Mouse (Mus musculus): ENCODE data around the gene Bcl2. TPM values are rescaled to one million over a fixed set of nuclear protein-coding genes. Genes with fewer than 3 reads are reported as not detected.
"Not testable (repeated sequence)": the region's sequence is repeated elsewhere in the genome, so short reads cannot be mapped to it uniquely, and the experiment has no call there.

Bcl2 gene
- polyA plus RNA-seq, 1 experiment from 2014 or later = 15.1 TPM

DNA sequence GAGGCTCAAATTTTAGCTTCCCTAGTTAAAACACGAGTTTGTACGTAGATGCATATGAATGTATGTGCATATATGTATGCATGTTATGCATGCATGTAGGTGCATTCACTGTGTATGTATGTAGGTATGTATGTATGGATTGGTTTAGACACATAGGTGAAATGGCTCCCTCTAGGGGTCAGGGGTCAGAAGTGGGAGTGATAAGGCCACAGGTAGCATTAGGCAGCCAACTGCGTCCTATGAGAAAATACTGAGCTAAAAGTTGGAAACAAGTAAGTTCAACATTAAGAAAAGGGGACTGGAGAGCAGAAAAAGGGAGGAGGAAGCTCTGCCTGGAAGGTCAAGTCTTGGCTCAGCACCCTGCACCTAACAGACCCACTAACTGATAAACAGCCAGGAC, 24.0 kb upstream of the Bcl2 start:
- no peak for ATAC-seq (ENCODE audit: low FRiP score)
- 91% methylated on average over 3 of the region's 3 CpGs for WGBS
- no peak overlapping the region for H3K4me2 ChIP-seq

DNA sequence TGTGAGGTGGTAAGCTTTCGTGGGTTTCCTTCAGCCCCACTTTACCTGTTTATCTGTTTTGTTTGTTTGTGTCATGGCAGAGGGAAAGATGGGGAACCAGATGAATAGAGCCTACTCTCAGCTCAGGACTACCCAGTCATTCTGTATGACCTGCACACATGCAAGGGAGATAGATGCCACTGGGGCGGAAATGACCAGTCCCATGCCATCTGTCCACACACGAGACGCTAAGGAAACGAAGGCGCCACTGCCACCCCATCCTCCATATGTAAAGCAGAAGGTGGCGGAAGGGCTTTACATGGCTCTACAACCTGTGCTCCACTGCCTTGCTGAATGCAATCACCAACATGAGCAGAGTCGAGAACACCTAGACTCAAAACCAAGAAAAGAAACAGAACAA, 22.1 kb upstream of the Bcl2 start:
- 93% methylated on average over 8 of the region's 8 CpGs for WGBS
- no peaks in the 10 kb centered on the region for H3K9me3 ChIP-seq
- peaks cover 41% of the 10 kb centered on the region for H3K36me3 ChIP-seq
- no peak overlapping the region for H3K4me3 ChIP-seq
- no peak overlapping the region for H3K9ac ChIP-seq
- no peak overlapping the region for H3K27ac ChIP-seq
- H3K27me3 ChIP-seq = no peaks in the 10 kb centered on the region
- H3K4me2 ChIP-seq = no peak overlapping the region
- no peak for ATAC-seq (ENCODE audit: low FRiP score)
- no peaks in the 10 kb centered on the region for H3K4me1 ChIP-seq (replicated peaks)

More for the DNA sequence above, 24.0 kb upstream of the Bcl2 start:
- H3K9ac ChIP-seq = no peak overlapping the region
- H3K27ac ChIP-seq = no peak overlapping the region
- no peaks in the 10 kb centered on the region for H3K4me1 ChIP-seq (replicated peaks)
- no peak overlapping the region for H3K4me3 ChIP-seq
- H3K27me3 ChIP-seq = no peaks in the 10 kb centered on the region
- peaks cover 49% of the 10 kb centered on the region for H3K36me3 ChIP-seq
- H3K9me3 ChIP-seq = no peaks in the 10 kb centered on the region

DNA sequence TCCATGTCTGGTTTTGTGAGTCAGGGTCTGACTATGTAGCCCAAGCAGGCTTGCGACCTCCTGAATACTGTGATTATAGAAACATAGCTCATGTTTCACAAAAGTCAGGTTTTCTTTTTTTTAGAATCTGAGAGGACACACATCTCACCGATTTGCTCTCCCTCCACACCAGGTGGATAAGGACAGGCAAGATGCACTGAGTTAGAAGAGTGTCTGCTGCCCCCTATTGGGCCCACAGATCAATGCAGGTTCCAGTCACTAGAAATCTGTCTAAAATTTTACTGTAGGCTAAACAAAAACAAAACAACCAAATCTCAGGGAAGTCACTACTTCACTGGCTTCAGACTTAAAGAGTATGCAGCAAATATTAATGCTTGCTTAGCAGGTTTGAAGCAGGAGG, 21.5 kb upstream of the Bcl2 start:
- no peaks in the 10 kb centered on the region for H3K27me3 ChIP-seq
- H3K9ac ChIP-seq = no peak overlapping the region
- 63% methylated on average over 2 of the region's 2 CpGs for WGBS
- no peak overlapping the region for H3K4me2 ChIP-seq
- H3K36me3 ChIP-seq = peaks cover 35% of the 10 kb centered on the region
- H3K4me3 ChIP-seq = no peak overlapping the region
- no peak overlapping the region for H3K27ac ChIP-seq
- ATAC-seq (ENCODE audit: low FRiP score) = peak; percentile 49; the same call in 1 of the 2 replicates
- H3K4me1 ChIP-seq (replicated peaks) = no peaks in the 10 kb centered on the region
- H3K9me3 ChIP-seq = no peaks in the 10 kb centered on the region

DNA sequence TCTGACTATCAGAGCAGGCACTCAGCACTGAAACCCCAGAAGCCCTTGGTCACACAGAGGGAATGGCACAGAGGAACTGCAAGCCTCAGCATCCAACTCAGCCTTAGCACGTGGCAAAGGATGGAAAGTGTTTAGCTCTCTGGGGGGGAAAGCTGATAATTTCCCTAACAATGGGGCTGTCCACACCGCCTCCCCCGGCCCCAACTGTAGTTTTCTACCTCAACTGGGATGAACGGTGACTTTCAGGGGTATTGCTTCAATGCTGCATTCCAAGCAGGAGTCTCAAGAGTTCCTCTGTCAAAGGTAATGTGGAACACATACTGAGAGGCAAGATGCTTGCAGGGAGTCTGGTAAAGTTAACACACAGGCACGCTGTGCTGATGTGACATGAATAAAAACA, 8.0 kb upstream of the Bcl2 start:
- WGBS = 17% methylated on average over 5 of the region's 5 CpGs
- no peak overlapping the region for H3K9ac ChIP-seq
- no peak for ATAC-seq (ENCODE audit: low FRiP score)
- H3K27me3 ChIP-seq = no peaks in the 10 kb centered on the region
- no peak overlapping the region for H3K4me3 ChIP-seq
- H3K27ac ChIP-seq = no peak overlapping the region
- H3K9me3 ChIP-seq = no peaks in the 10 kb centered on the region
- H3K4me2 ChIP-seq = no peak overlapping the region
- H3K4me1 ChIP-seq (replicated peaks) = 0 out of 2 replicates have a peak, but pooled peaks cover under 1% of the 10 kb centered on the region
- H3K36me3 ChIP-seq = peaks cover 20% of the 10 kb centered on the region

DNA sequence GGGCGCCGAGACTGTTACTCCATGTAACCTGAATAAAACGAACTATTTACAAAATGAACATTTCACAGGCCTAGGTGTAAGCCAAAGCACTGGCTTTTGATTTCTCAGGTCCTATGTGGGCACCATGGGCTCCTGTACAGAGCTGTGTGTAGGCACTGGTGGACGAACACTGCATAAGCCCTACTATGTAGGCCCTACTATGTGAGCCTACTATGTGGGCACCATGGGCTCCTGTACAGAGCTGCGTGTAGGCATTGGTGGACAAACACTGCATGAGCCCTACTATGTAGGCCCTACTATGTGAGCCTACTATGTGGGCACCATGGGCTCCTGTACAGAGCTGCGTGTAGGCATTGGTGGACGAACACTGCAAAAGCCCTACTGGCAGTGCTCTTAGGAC, 3.7 kb upstream of the Bcl2 start:
- H3K4me1 ChIP-seq (replicated peaks); H3K27me3 ChIP-seq; H3K4me3 ChIP-seq; H3K36me3 ChIP-seq; H3K9ac ChIP-seq; H3K4me2 ChIP-seq; H3K27ac ChIP-seq; H3K9me3 ChIP-seq; ATAC-seq (ENCODE audit: low FRiP score): not testable (repeated sequence)
- whole genome bisulfite sequencing = 78% methylated on average over 7 of the region's 7 CpGs

DNA sequence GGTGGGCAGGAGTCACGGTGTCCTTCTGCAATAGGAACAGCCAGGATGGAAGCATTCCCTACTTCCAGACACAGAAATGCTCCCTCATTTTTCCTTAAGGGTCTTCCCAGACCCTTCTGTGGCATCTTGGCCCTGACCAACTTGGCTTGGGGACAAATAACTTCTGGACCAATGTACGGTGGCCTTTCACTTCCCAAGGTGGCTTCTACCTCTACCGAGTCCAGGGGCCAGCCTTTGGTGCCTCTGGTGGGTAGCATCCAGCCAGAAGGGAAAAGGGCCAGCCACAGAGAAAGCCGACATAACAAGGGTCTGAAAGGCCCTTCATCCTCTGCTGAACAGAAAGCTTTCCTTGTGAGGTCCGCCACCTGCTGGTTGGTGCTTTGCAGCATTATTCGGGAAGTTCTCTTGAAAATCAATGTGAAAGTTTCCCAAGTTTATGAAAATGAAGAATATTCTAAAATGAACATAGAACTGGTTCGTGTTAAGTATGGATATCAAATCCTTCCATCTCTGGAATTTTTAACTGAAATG, 3.1 kb upstream of the Bcl2 start:
- Histone ChIP-seq H3K27ac (no peak overlapping the region), H3K9me3 (no peaks in the 10 kb centered on the region), H3K4me3 (no peak overlapping the region), H3K4me2 (no peak overlapping the region), H3K27me3 (0 out of 2 replicates have a peak, but pooled peaks cover 4% of the 10 kb centered on the region), H3K9ac (0 out of 2 replicates have a peak overlapping the region, but pooled peaks have one; percentile 26), H3K36me3 (no peaks in the 10 kb centered on the region), H3K4me1 (replicated peaks) (peaks cover 15% of the 10 kb centered on the region)
- 29% methylated on average over 7 of the region's 7 CpGs for WGBS
- no peak for ATAC-seq (ENCODE audit: low FRiP score)

DNA sequence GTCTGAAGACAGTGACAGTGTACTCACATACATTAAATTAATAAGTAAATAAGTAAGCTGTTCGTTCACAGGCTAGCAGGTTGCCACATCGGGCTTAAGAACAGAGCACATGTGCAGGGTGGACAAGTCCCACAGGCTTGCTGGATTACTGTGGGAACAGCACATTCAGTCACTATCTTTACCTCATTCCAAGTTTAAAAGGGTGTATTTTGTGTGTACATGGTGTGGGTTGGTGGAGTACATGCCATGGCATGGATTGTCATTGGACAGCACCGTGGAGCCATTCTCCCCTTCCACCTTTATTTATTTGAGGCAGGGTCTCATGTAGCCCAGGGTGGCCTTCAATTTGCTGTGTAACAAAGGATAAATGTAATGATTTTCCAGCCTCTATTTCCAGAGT, 2.1 kb upstream of the Bcl2 start:
- no peak for ATAC-seq (ENCODE audit: low FRiP score)
- Histone ChIP-seq H3K36me3 (no peaks in the 10 kb centered on the region), H3K4me2 (no peak overlapping the region), H3K4me3 (no peak overlapping the region), H3K4me1 (replicated peaks) (peaks cover 25% of the 10 kb centered on the region), H3K27ac (no peak overlapping the region), H3K27me3 (0 out of 2 replicates have a peak, but pooled peaks cover 4% of the 10 kb centered on the region), H3K9me3 (no peaks in the 10 kb centered on the region), H3K9ac (no peak overlapping the region)
- 94% methylated on average over 3 of the region's 3 CpGs for WGBS

DNA sequence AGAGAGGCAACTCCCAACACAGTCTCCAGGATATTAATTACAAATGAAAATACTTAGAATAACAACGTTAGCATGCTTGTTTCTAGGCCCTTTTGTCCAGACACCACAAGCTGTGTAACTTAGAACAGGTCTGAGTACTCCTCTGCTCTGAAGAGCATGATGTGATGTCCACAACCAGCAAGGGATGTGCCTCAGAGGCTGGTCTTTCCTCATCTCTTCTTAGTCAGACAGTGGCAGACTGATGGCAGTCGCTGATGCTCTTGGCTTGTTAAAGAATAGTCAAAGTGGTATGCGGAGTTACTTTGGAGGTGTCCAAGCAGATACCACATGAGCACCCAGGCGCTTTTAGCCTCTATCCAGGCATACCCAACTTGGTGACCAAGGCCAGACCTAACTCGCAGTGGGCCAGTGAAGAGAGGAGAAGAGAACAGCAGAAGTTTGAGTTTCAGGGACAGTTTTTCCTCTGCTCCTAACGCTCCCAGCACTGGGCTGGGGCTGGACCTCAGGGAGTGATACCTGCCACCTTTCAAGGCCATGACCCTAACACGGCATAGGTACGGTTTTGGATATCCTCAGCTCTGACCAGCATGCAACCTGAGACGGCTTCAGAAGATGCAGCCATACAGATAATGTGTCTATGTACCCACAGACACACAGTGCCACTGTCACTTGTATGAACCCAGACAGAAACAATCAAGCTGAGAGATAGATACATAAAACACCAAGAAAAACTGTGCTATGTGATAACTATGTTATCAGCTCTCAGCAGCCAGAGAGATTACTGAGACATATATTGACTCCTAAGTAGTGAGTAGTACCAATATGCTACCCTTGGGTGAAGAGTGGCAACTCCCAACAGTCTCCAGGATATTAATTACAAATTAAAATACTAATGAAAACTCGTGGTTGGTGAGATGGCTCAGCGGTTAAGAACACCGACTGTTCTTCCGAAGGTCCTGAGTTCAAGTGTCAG, 1.3 kb upstream of the Bcl2 start:
- Histone ChIP-seq H3K9me3 (no peaks in the 10 kb centered on the region), H3K4me3 (peak overlapping the region; percentile 70; the same call in 1 of the 2 replicates), H3K27me3 (0 out of 2 replicates have a peak, but pooled peaks cover 4% of the 10 kb centered on the region), H3K27ac (no peak overlapping the region), H3K9ac (peak overlapping the region; percentile 93), H3K4me2 (peak overlapping the region; percentile 84), H3K4me1 (replicated peaks) (peaks cover 25% of the 10 kb centered on the region), H3K36me3 (no peaks in the 10 kb centered on the region)
- 89% methylated on average over 13 of the region's 13 CpGs for WGBS
- ATAC-seq (ENCODE audit: low FRiP score) = no peak

DNA sequence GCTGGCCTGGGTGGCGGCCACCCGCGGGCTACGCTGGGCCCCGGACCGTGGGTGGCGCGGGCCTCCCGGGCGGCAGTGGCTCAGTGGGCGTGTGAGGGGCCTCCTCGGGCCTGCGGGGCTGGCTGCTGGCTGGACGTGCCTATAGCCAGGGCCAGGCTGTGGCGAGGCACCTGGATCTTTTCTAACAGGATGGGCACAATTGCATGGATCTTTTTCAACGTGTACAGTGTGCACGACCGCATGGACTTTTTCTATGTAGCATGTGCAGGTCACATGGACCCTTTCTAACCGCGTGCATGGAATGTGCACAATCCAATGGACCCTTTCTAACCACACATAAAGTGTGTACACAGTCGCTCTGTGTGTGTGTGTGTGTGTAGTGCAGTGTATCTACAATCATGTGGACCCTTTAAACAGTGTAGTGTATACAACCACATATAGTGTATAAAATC, 482 bp upstream of the Bcl2 start:
- peaks cover 30% of the 10 kb centered on the region for H3K4me1 ChIP-seq (replicated peaks)
- H3K36me3 ChIP-seq = no peaks in the 10 kb centered on the region
- H3K9ac ChIP-seq = peak overlapping the region; percentile 93
- peak overlapping the region; percentile 70 for H3K4me3 ChIP-seq
- ATAC-seq (ENCODE audit: low FRiP score) = peak; percentile 84
- H3K27ac ChIP-seq = peak overlapping the region; percentile 94
- peak overlapping the region; percentile 84 for H3K4me2 ChIP-seq
- H3K27me3 ChIP-seq = 0 out of 2 replicates have a peak, but pooled peaks cover 4% of the 10 kb centered on the region
- no peaks in the 10 kb centered on the region for H3K9me3 ChIP-seq
- WGBS = 4% methylated on average over 21 of the region's 21 CpGs

DNA sequence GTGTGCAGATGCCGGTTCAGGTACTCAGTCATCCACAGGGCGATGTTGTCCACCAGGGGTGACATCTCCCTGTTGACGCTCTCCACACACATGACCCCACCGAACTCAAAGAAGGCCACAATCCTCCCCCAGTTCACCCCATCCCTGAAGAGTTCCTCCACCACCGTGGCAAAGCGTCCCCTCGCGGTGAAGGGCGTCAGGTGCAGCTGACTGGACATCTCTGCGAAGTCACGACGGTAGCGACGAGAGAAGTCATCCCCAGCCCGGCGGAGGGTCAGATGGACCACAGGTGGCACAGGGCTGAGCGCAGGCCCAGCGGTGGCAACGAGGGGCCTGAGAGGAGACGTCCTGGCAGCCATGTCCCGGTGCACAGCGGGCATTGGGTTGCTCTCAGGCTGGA, 1.7 kb downstream of the Bcl2 start:
- no peak for ATAC-seq (ENCODE audit: low FRiP score)
- Histone ChIP-seq H3K9me3 (no peaks in the 10 kb centered on the region), H3K27ac (no peak overlapping the region), H3K4me1 (replicated peaks) (peaks cover 34% of the 10 kb centered on the region), H3K9ac (peak overlapping the region; percentile 76), H3K27me3 (0 out of 2 replicates have a peak, but pooled peaks cover 4% of the 10 kb centered on the region), H3K36me3 (no peaks in the 10 kb centered on the region), H3K4me2 (peak overlapping the region; percentile 84), H3K4me3 (peak overlapping the region; percentile 70)
- 9% methylated on average over 22 of the region's 22 CpGs for WGBS

DNA sequence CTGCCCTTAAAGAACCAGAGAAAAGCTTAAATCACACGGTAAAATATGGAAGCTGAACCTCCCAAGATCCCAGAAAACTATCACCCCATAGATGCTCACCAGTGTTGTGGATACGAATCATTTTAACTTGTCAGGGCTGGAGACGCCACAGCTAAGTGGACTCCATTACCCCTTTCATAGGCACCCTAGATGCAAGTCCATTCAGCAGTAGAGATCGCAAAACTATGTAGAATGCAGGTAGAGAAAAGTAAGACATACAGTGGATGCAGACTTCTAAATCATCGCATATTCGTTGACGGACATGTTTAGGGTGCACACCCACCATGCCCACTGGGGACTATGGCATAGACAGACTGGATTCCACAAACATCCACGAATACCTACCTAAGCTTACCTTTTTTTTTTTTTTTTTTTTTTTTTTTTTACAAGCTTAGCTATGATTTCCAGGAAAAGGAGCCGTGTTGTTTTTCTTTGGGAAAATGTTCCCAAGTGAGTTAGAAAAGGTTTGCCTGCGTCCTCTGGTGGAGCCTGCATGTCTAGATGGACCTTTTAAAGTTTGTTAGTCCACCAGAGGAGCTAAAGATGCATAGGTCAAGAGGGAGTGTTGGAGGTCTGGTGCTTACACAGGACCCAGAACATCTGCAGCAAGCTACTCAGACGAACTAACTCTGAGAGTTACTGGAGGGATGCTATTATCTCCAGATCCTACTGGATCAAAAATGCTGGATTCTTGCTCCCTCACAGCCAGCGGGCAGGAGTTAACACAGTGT, 2.5 kb downstream of the Bcl2 start:
- no peaks in the 10 kb centered on the region for H3K36me3 ChIP-seq
- peak overlapping the region; percentile 84 for H3K4me2 ChIP-seq
- H3K27ac ChIP-seq = no peak overlapping the region
- ATAC-seq (ENCODE audit: low FRiP score) = no peak
- peak overlapping the region; percentile 76 for H3K9ac ChIP-seq
- no peaks in the 10 kb centered on the region for H3K9me3 ChIP-seq
- 0 out of 2 replicates have a peak, but pooled peaks cover 4% of the 10 kb centered on the region for H3K27me3 ChIP-seq
- WGBS = 76% methylated on average over 12 of the region's 12 CpGs
- peak overlapping the region; percentile 70 for H3K4me3 ChIP-seq
- peaks cover 38% of the 10 kb centered on the region for H3K4me1 ChIP-seq (replicated peaks)

DNA sequence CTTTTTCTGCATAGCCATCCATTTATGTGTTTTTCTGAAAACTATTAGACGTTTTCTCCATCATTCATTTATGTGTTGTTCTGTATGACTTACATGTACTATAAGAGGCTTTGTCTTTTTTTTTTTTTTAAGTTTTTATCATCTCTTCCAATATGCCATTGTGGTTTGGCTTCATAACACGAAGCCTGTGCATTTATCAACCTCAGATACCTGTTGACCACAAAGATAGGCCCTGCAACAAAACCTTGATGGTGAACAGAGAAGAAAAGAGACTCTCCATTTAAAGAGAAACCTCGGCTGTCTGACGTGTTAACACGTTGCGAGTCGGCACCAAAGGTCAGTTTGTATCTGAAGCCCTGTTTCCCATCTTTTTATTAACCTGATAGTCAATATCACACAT, 3.9 kb downstream of the Bcl2 start:
- Histone ChIP-seq H3K27ac (no peak overlapping the region), H3K4me2 (peak overlapping the region; percentile 39), H3K4me3 (peak overlapping the region; percentile 12; the same call in 1 of the 2 replicates), H3K36me3 (no peaks in the 10 kb centered on the region), H3K27me3 (no peaks in the 10 kb centered on the region), H3K9ac (no peak overlapping the region), H3K9me3 (no peaks in the 10 kb centered on the region), H3K4me1 (replicated peaks) (peaks cover 38% of the 10 kb centered on the region)
- 86% methylated on average over 7 of the region's 7 CpGs for WGBS
- no peak for ATAC-seq (ENCODE audit: low FRiP score)

Measured in hindbrain, embryonic 13.5 days (tissue).